Mouse (Mus musculus) monocyte, adult 5-6 weeks (primary cell): Measurements from ENCODE around the gene Sbds. TPM values are rescaled to one million over a fixed set of nuclear protein-coding genes. Genes with fewer than 3 reads are reported as not detected.

Source experiments
- ATAC-seq: fragments of 153-309, 156-312 bp; replicated peaks from 2 replicates; pipeline ENCODE4 v1.8.0; 2017; ENCODE audit warnings: mild to moderate bottlenecking; ENCODE audit not compliant: low TSS enrichment, insufficient number of reproducible peaks, severe bottlenecking, poor library complexity, low FRiP score
- total RNA-seq: library from RNA; stranded (forward); fragments of 200-1000, 200-491, 200-594 nt; gene quantifications from 3 replicates; pipeline ENCODE4 v1.2.3, GENCODE M21; 2017

The Sbds gene
- total RNA-seq, 1 experiment from 2014 or later = 156 TPM

DNA sequence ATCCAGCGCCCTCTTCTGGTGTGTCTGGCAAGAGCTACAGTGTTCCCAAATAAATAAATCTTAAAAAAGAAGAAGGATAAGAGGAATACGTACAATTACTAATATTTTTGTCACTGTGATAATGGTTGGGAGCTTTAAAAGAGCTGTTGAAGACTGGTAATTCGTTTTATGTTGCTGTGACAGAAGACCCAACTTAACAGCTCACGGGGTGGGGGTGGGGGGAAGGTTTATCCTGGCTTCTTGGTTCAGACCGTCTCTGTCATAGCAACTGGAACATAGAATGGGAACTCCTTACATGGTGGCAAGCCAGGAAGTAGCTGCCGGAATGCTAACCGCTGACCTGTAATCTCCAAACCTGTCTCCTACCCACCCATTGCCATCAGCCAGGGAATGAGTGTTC, 38.5 kb downstream of the Sbds start, which contains the start of gene Tmem248:
Gene Tmem248 (plus strand): TSS at position 301 of the 400 bp plus-strand sequence.
- ATAC-seq = no peak

DNA sequence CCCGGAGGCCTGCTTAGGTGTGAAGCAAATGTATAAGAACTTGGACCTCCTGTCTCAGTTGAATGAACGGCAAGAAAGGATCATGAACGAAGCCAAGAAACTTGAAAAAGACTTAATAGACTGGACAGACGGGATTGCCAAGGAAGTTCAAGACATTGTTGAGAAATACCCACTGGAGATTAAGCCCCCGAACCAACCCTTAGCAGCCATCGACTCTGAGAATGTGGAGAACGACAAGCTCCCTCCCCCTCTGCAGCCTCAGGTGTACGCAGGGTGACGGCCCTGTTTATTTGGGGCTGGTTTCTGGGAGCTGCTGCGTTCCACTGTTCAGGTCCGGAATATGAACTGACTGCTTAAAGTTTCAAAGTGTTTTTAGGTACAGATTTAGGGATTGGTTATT, 42.4 kb downstream of the Sbds start:
- no peak for ATAC-seq

DNA sequence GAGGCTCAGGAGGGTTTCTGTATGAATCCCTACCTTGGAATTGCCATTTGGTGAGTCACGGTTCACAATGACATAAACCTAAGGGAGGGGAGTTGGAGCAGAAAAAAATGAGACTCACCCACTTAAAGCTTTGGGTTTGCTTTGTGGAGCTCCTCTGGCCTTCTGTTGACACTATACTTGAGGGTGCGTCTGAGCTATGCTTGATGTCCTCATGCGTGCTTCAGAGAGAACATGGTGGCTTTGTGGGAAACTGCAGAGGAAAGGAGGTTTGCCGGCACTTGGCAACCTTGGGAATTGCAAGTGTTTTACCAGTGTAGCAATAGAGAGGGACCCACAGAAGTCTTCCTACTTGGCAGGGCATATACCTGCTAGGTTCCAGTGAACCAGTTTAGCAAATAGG, 48.0 kb downstream of the Sbds start:
- ATAC-seq = no peak

DNA sequence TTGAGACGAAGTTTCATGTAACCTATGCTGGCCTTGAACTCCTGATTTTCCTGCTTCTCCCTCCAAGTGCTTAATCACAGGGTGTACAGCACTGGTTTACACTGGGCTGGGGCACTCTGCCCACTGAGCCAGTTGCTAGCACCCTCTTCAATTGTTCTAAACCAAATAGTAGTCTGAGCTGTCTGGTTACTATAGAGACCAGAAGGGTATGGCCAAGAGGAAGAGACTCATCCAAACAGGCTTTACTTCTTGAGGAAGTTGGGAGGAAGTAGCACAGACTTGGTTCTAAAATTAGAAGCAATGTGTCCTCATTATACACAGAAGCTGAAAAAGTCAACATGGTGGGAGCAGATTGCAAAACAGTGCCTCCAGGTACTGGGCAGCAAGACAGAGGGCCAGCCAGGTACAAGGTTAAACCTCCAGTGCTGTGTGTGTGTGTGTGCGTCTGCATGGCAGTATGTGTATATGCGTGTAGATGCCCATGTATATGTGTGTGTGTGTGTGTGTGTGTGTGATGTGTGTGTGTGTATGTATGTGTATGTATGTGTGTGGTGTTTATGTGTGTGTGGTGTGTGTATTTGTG, 49.8 kb downstream of the Sbds start:
- ATAC-seq = peak; percentile 33

DNA sequence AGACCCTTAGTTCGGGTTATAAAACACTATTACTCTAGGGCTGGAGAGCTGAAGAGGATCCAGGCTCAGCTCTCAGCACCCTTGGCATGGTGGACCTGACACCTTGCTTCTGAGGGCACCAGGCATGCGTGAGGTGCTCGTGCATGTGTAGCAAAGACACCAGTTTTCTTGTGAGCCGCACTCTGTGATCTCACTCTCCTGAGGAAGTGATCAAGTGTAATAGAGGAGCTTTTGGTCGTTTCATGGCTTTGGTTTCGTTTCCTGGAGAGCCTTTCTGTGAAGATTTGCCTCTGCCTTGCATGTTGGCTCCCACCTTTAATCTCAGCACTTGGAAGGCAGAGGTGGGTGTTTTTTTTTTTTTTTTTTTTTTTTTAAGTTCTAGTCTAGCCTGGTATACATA, 50.8 kb downstream of the Sbds start:
- ATAC-seq = no peak

DNA sequence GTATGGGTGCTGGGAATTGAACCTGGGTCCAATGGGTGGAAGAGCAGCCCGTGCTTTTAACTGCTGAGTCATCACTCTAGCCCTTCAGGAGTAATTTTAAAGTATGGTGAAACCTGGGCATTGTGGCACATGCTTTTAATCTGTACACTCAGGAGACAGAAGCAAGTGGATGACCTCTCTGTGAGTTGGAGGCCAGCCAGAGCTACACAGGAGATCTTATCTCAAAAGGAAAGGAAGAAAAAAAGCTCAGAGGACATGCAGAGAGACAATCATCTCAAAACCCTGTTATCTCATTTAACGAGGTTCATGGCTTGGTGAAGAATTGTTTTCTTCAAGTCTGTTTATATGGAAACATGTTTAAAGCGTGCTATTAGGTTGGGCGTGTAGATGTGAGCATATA, 51.4 kb downstream of the Sbds start:
- ATAC-seq = no peak

DNA sequence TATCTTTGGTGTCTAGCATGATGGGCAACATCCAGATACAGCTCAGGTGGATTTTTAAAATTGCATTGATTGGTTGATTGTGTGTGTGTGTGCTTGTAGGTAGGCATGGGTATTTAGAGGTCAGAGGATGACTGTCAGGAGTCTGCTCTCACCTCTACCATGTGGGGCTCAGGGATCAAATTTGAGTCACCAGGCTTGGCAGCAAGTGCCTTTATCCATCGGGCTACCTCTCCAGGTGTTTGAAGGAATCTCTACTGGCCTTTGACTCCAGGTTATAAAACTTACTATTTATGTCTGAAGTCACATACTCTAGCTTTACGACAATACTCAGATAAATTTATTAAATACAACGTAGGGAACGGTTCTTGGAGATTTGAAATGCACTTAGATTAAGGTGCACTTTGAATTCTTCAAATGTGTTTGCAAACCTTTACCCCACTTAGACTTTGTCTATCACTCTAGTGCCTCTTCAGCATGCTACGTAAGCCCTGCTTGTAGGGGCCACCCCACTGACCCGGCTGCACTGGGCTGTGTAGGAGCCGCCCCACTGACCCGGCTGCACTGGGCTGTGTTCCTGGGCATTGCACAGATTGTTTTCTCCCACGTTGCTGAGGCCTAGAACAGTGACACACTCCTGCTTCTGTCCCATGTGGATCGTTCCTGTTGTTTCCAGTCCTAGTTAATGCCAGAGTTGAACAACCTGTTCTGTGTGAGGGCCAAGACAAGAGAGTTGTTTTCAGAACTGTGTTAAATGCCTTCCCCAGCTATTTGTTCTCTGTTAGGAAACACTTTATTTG, 54.9 kb downstream of the Sbds start:
- no peak for ATAC-seq

DNA sequence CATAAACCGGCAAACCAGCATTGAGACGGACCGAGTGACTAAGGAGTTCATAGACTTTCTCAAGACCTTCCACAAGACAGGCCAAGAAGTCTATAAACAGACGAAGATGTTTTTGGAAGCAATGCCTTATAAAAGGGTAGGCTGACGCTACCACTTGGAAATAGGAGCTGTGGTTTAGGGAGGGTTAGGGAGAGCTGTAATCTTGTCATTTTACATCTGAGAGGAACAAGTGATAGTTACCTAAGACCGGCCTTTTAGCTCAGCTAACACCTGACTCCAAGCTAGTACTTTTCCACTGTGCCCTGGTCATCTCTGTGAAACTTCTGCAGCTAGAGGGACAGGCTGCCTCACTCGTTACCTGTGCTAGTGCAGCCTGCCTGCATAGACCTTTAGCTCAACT, 57.3 kb downstream of the Sbds start:
- ATAC-seq = no peak

DNA sequence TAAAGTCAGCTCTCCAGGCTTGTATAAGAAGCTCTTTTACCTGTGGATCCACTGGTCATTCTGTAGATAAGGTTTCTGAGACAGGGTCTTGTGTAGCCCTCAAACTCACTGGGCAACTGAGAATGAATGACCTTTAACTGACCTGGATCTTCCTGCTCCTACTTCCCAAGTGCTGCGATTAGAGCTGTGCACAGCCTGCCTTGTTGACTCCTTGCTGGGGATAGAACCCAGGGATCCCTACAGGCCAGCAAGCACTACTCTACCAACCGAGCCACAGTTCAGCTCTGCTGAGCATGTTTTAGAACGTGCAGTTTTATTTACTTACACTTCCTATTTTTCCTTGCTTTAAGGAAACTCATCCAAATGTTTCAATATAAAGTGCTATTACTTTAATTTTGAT, 57.9 kb downstream of the Sbds start:
- no peak for ATAC-seq

DNA sequence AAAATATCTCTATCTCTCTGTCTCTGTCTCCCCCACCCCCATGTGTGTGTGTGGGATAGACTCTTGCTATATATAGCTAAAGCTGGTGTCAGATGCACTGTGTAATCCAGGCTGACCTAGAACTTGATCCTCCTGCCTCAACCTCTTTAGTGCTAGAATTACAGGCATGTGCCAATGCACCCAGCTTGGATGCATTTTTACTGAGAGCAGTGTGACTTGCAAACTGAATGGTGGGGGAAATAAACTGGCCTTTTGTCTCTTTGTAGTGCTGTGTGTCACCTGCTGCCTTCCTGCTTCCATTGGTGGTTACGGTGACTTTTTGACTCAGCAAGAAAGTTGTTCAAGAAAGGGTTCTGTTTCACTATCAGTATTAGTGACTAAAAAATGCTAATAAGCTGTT, 59.0 kb downstream of the Sbds start:
- no peak for ATAC-seq

Other genes with a start within 250 kb of the Sbds start
- 21.0 to 38.4 TPM (median 29.3 TPM) in 3 replicates for gene Asl, start 226.3 kb downstream of the Sbds start, total RNA-seq
- 34.5 to 51.7 TPM (median 50.6 TPM) in 3 replicates for gene Crcp, start 226.2 kb downstream of the Sbds start, total RNA-seq
- 8.2 to 14.2 TPM (median 11.6 TPM) in 3 replicates for gene Tpst1, start 182.2 kb downstream of the Sbds start, total RNA-seq
- 0.95 to 4.5 TPM (median 1.5 TPM) in 3 replicates for gene Kctd7, start 110.7 kb downstream of the Sbds start, total RNA-seq
- 41.1 to 67.6 TPM (median 53.3 TPM) in 3 replicates for gene Rabgef1, start 83.7 kb downstream of the Sbds start, total RNA-seq
- gene Tmem248, start 38.4 kb downstream of the Sbds start, total RNA-seq = 37.6 to 41.1 TPM (median 40.2 TPM) in 3 replicates
- 16.3 to 34.8 TPM (median 16.7 TPM) in 3 replicates for gene Tyw1, start 89 bp upstream of the Sbds start, total RNA-seq
- not detected in 3 replicates for gene Caln1, start 113.9 kb upstream of the Sbds start, total RNA-seq
- not detected in 3 replicates for gene A330070K13Rik, start 129.1 kb upstream of the Sbds start, total RNA-seq